Mouse (Mus musculus) hindlimb bud, embryonic 11.5 days (tissue): Measurements from ENCODE around the gene Pou2f3.

Source experiments
- DNase-seq: peaks from one replicate; pipeline ENCODE4 v3.0.0-alpha.2; 2012; ENCODE audit warnings: low read depth, low spot score; ENCODE audit errors: extremely low spot score

Pou2f3 gene

GRCm38 (mm10) chr9:43110286-43110980, 99.7 kb downstream of the Pou2f3 start:
- DNase-seq: no peak

- DNase-seq: no peak
Observed at GRCm38 (mm10) chr9:43109125-43109524, 101.0 kb downstream of the Pou2f3 start.

- DNase-seq: no peak
Observed at GRCm38 (mm10) chr9:43108721-43109120, 101.4 kb downstream of the Pou2f3 start.

- DNase-seq: no peak
Observed at GRCm38 (mm10) chr9:43108081-43108480, 102.1 kb downstream of the Pou2f3 start.

- DNase-seq: no peak
Observed at GRCm38 (mm10) chr9:43107555-43107954, 102.6 kb downstream of the Pou2f3 start.

- DNase-seq: no peak
Observed at GRCm38 (mm10) chr9:43107187-43107517, 103.0 kb downstream of the Pou2f3 start, which contains the start of gene Arhgef12. TSS of gene Arhgef12 (minus strand) at chr9:43107239.

- no peak for DNase-seq
Observed at GRCm38 (mm10) chr9:43106426-43107186, 103.6 kb downstream of the Pou2f3 start.

GRCm38 (mm10) chr9:43105664-43106361, 104.4 kb downstream of the Pou2f3 start:
- peak; percentile 77 for DNase-seq

GRCm38 (mm10) chr9:43104873-43105663, 105.1 kb downstream of the Pou2f3 start:
- no peak for DNase-seq

GRCm38 (mm10) chr9:43104526-43104872, 105.7 kb downstream of the Pou2f3 start:
- no peak for DNase-seq

- no peak for DNase-seq
Observed at GRCm38 (mm10) chr9:43103675-43104299, 106.4 kb downstream of the Pou2f3 start.

DNA sequence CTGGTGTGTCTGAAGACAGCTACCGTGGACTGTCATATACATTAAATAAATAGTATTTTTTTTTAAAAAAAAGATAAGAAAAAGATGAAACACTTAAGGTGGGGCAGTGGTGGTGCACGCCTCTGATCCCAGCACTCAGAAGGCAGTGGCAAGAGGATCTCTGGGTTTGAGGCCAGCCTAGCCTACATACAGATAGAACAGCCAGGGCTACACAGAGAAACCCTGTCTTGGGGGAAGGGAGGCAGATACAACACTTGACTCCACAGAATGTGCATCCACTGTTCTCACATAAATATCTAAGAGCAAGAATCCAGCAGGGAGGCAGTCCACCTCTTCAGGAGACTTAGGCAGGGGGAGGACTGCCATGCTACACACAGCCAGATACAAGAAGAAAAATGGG, 107.2 kb downstream of the Pou2f3 start:
- no peak for DNase-seq

DNA sequence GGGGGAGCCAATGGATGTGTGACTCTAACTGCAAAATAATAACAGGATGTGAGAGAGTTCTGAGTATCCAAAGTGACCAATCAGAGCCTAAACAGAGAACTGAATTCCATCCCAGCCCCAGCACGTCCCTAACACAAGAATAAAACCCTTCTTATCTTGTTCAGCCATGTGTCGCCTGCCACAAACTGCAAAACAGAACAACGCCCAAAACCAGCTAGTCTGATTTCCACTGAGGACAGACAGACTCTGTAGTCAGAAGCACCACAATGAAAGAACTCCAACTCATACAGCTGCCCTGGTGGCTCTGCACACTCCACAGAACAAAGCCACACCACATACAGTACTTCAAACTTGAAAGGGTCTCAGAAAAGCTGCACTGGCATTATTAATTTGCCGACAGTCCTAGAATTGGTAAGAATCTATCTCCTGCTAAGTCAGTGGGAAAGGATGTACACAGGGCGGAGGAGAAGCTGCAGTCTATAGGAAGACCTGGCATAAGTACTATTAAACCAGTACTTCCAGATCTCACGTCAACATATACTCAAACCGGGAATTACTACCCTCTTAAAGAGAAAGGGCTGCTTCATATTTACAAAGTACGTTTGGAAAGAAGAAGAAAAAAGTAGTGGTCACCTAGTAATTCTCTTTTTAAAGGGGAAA, 108.1 kb downstream of the Pou2f3 start:
- DNase-seq: no peak

- DNase-seq: no peak
Observed at GRCm38 (mm10) chr9:43098922-43099321, 111.2 kb downstream of the Pou2f3 start.

DNA sequence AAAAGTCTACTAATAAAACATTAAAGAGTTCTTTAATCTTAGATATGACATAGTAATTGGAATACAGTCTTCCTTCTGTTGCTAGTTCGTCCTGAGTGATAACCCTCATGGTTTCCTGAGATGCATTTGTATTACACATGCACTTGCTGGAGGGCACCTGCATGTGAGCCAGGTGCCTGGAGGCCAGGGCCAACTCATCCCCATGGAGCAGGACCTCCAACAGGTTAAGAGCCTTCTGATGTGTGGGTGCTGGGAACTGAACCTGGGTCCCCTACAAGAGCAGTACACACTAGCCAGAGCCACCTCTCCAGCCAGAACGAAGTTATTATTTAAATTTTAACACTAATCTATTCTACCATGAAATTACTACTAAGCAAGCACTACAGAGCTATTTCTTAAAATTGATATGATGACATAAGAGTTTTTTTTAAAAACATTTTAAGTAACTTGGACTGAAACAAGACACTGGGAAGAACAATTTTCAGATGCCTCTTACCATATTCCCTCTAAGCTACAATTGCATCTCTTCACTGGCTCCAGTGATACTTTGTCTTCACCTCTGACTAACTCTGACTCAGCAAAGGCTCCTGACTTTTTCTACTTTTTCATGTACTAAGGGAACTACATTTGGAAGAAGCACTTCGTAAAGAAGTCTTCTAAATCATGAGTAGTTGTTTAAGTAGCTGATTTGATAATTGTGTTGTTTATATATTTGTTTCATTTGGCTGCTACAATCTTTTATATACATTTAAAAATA, 112.2 kb downstream of the Pou2f3 start:
- DNase-seq: no peak

DNA sequence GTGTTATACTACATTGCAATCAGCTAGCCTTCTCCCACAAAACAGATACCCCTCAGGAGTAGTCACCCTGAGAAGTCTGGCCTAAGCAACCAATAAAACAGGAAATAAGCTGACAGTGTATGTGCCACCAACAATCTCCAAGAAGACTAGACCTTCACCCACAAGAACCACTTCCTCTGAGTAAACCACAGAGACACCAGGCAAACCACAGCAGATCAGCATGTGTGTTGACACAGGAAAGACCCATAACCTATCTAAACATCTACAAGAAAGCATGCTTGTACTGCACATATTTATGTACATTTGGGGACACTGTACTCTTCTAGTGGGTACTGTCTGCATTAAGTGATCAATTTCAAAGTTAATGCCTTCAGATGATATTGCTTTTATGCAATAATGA, 113.8 kb downstream of the Pou2f3 start:
- no peak for DNase-seq

DNA sequence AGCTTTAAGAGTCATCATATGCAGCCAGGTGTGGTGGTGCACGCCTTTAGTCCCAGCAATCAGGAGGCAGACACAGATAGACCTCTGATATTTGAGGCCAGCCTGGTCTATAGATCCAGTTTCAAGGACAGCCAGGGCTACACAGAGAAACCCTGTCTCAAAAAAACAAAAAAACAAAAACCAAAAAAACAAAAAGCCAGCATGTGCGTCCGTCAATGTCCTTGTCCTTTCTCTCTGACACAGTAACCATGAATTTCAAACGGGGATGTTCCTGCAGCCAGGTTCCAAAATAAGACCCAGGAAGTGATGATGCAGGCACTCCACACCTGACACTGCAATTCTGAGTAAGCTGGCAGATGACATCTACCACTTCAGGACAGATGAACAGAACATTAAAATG, 115.3 kb downstream of the Pou2f3 start:
- no peak for DNase-seq

GRCm38 (mm10) chr9:43093803-43094202, 116.4 kb downstream of the Pou2f3 start:
- DNase-seq: no peak

GRCm38 (mm10) chr9:43085686-43086285, 124.4 kb downstream of the Pou2f3 start:
- no peak for DNase-seq
